Mouse (Mus musculus): Measurements from ENCODE around the gene Prl2a1. TPM values are rescaled to one million over a fixed set of nuclear protein-coding genes. Genes with fewer than 3 reads are reported as not detected.
"Not testable (repeated sequence)": the region's sequence is repeated elsewhere in the genome, so short reads cannot be mapped to it uniquely, and the experiment has no call there.

Prl2a1 gene
- not detected for total RNA-seq (2021)
- long read RNA-seq, experiment 1 = 0 reads
- long read RNA-seq, experiment 2 = 0 reads

DNA sequence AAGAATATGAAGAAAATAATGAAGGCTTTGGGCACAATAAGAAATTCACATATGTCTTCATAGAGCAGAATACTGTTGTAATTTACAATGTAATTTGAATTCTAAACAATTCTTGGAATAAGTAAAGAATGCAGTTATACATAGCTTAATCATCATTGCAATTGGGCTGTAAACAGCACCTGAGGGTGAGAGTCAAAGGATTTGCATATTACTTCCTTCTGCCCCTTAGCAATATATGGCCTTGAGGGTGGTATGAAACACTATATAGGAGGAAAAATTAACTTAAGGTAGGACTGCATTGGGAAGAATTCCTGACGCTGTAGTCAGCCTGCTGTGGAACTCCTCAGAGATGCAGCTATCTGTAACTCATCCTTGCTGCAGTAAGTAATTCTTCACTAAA, at the start of gene Prl2a1:
Gene Prl2a1, plus strand, starts transcription at position 301 of the 400 bp plus-strand sequence.
- no peak for DNase-seq (ENCODE audit: low spot score in 2 of 2)
- no peak for TF ChIP-seq CTCF (conservative IDR thresholded peaks at IDR 0.05)
- H3K4me3 ChIP-seq = no peak within 1 kb of the TSS
- H3K27ac ChIP-seq = no peak within 1 kb of the TSS

- not testable (repeated sequence) for H3K27ac ChIP-seq; H3K4me3 ChIP-seq; DNase-seq (ENCODE audit: low spot score in 2 of 2)
Observed at GRCm38 (mm10) chr13:27780704-27781103, 20.8 kb upstream of the Prl2a1 start, which contains the start of gene Prl7c1. TSS of gene Prl7c1 (minus strand) at chr13:27780804.

- DNase-seq (ENCODE audit: low spot score in 2 of 2) = no peak
- H3K27ac ChIP-seq = no peak overlapping the region
- no peak for TF ChIP-seq CTCF (conservative IDR thresholded peaks at IDR 0.05)
- no peak overlapping the region for H3K4me3 ChIP-seq
Observed at GRCm38 (mm10) chr13:27799303-27799702, 2.2 kb upstream of the Prl2a1 start.

GRCm38 (mm10) chr13:27802765-27803164, 1.3 kb downstream of the Prl2a1 start:
- no peak for DNase-seq (ENCODE audit: low spot score in 2 of 2)
- Histone ChIP-seq H3K4me3 (no peak overlapping the region), H3K27ac (no peak overlapping the region)
- no peak for TF ChIP-seq CTCF (conservative IDR thresholded peaks at IDR 0.05)

DNA sequence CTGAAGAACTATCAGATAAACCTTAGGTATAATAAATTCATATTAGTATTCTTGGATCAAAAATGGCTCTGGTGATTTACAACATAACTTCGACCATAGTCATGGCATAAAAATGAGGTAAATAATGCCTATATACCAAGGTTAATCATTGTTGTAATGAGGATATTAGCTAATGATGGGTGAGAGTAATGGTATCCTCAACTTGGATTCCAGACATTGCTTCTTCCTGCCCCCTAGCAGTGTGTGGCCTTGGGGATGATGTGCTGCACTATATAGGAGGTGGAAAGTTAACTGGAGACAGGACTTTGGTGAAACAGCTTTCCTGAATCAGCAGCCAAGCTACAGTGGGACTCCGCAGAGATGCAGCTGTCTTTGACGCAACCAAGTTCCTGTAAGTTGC, 47.6 kb downstream of the Prl2a1 start, which contains the start of gene Prl2c1:
Gene Prl2c1, plus strand, starts transcription at position 301 of the 400 bp plus-strand sequence.
- no peak for DNase-seq (ENCODE audit: low spot score in 2 of 2)
- no peak for TF ChIP-seq CTCF (conservative IDR thresholded peaks at IDR 0.05)
- Histone ChIP-seq H3K27ac (no peak within 1 kb of the TSS), H3K4me3 (no peak within 1 kb of the TSS)

Other genes with a start within 250 kb of the Prl2a1 start
- gene Prl8a9, start 237.0 kb upstream of the Prl2a1 start, total RNA-seq (2021) = not detected
- not detected for gene Prl8a1, start 219.5 kb upstream of the Prl2a1 start, total RNA-seq (2021)
- gene Prl7b1, start 191.1 kb upstream of the Prl2a1 start, total RNA-seq (2021) = not detected
- not detected for gene Prl7a1, start 159.2 kb upstream of the Prl2a1 start, total RNA-seq (2021)
- gene Prl7a2, start 133.6 kb upstream of the Prl2a1 start, total RNA-seq (2021) = not detected
- gene Prl7d1, start 84.9 kb upstream of the Prl2a1 start, total RNA-seq (2021) = not detected
- gene Prl7c1, start 20.9 kb upstream of the Prl2a1 start, total RNA-seq (2021) = not detected
- not detected for gene Prl2c1, start 47.7 kb downstream of the Prl2a1 start, total RNA-seq (2021)
- not detected for gene Prl4a1, start 214.6 kb downstream of the Prl2a1 start, total RNA-seq (2021)

Data from layer of hippocampus, adult 2 months (tissue).